In genomic region chr3:89213803-89214530, GRCm38 (mm10) we compare ENCODE assay signal across 8 mouse cellular contexts. TPM values are rescaled to one million over a fixed set of nuclear protein-coding genes. Genes with fewer than 3 reads are reported as not detected.
DNase-seq lines count a peak whose midpoint lies in the region; ATAC-seq and TF ChIP-seq lines count a peak whose summit lies in the region.

No protein-coding gene starts in this region.

- peak; percentile 85 for ATAC-seq in embryonic facial prominence, embryonic 12.5 days (ENCODE audit: insufficient number of reproducible peaks, insufficient read depth, low FRiP score, low TSS enrichment)
- peak; percentile 87 for ATAC-seq in limb, embryonic 12.5 days (ENCODE audit: insufficient number of reproducible peaks, insufficient read depth, low FRiP score, low TSS enrichment, low read depth)
- peak; percentile 88 for ATAC-seq in midbrain, embryonic 14.5 days (ENCODE audit: low FRiP score, low TSS enrichment)

- peaks cover 21% of the 10 kb centered on the region for H3K36me3 ChIP-seq in embryonic facial prominence, embryonic 12.5 days
- H3K36me3 ChIP-seq in kidney, adult 2 months (ENCODE audit: control insufficient read depth, insufficient read depth, low read length) = no peaks in the 10 kb centered on the region
- peaks cover 38% of the 10 kb centered on the region for H3K36me3 ChIP-seq in limb, embryonic 12.5 days
- H3K36me3 ChIP-seq in midbrain, embryonic 14.5 days (ENCODE audit: control insufficient read depth, insufficient read depth, low read length) = peaks cover 23% of the 10 kb centered on the region

- peak; percentile 48 for TF ChIP-seq POLR2A in kidney, adult 2 months (IDR thresholded peaks at IDR 0.05; ENCODE audit: low read depth, low read length)

- WGBS in embryonic facial prominence, embryonic 12.5 days = under 1% methylated on average over 69 of the region's 69 CpGs
- WGBS in kidney, adult 2 months = under 1% methylated on average over 69 of the region's 69 CpGs
- whole genome bisulfite sequencing in limb, embryonic 12.5 days = under 1% methylated on average over 69 of the region's 69 CpGs
- WGBS in midbrain, embryonic 14.5 days = under 1% methylated on average over 69 of the region's 69 CpGs

- H3K9me3 ChIP-seq in embryonic facial prominence, embryonic 12.5 days = no peaks in the 10 kb centered on the region
- no peaks in the 10 kb centered on the region for H3K9me3 ChIP-seq in limb, embryonic 12.5 days
- H3K9me3 ChIP-seq in midbrain, embryonic 14.5 days (ENCODE audit: control insufficient read depth, low read length) = no peaks in the 10 kb centered on the region

- peak; percentile 95 for DNase-seq in 3T3-L1 (ENCODE audit: low read depth, low spot score)
- peak; percentile 95 to 98 for DNase-seq in adrenal gland, postnatal 36 days
- DNase-seq in heart, adult 18-20 months = peak; percentile 96 to 97
- peak; percentile 95 for DNase-seq in kidney, adult 2 months
- DNase-seq in midbrain, embryonic 14.5 days = peak; percentile 97
- peak; percentile 81 for DNase-seq in spleen, adult 12 weeks (ENCODE audit: low spot score)

- TF ChIP-seq CTCF in kidney, adult 2 months (conservative IDR thresholded peaks at IDR 0.05; ENCODE audit: insufficient read depth, insufficient read length, low read depth, low read length) = no peak

- no peaks in the 10 kb centered on the region for H3K27me3 ChIP-seq in embryonic facial prominence, embryonic 12.5 days
- H3K27me3 ChIP-seq in kidney, adult 2 months (replicated peaks; ENCODE audit: control insufficient read depth, insufficient read depth, low read length) = no peaks in the 10 kb centered on the region
- no peaks in the 10 kb centered on the region for H3K27me3 ChIP-seq in limb, embryonic 12.5 days
- no peaks in the 10 kb centered on the region for H3K27me3 ChIP-seq in midbrain, embryonic 14.5 days (ENCODE audit: control insufficient read depth, insufficient read depth, low read length)

- H3K4me1 ChIP-seq in embryonic facial prominence, embryonic 12.5 days = peaks cover 19% of the 10 kb centered on the region
- no peaks in the 10 kb centered on the region; the same call in 1 of the 2 replicates for H3K4me1 ChIP-seq in kidney, adult 2 months (ENCODE audit: control insufficient read depth, insufficient read depth, low read length)
- H3K4me1 ChIP-seq in limb, embryonic 12.5 days (replicated peaks) = peaks cover 27% of the 10 kb centered on the region
- H3K4me1 ChIP-seq in midbrain, embryonic 14.5 days (ENCODE audit: control insufficient read depth, insufficient read depth, low read length) = peaks cover 30% of the 10 kb centered on the region

- peak overlapping the region; percentile 82 for H3K4me3 ChIP-seq in embryonic facial prominence, embryonic 12.5 days
- peak overlapping the region; percentile 91 for H3K4me3 ChIP-seq in kidney, adult 2 months (ENCODE audit: insufficient read depth, low read depth, low read length)
- peak overlapping the region; percentile 80 for H3K4me3 ChIP-seq in limb, embryonic 12.5 days (replicated peaks)
- H3K4me3 ChIP-seq in midbrain, embryonic 14.5 days (replicated peaks; ENCODE audit: low read depth, low read length) = peak overlapping the region; percentile 70

- H3K27ac ChIP-seq in embryonic facial prominence, embryonic 12.5 days = peak overlapping the region; percentile 97
- H3K27ac ChIP-seq in kidney, adult 2 months (ENCODE audit: insufficient read depth, low read depth, low read length) = peak overlapping the region; percentile 65
- H3K27ac ChIP-seq in limb, embryonic 12.5 days = peak overlapping the region; percentile 99
- peak overlapping the region; percentile 98 for H3K27ac ChIP-seq in midbrain, embryonic 14.5 days (replicated peaks; ENCODE audit: low read depth, low read length)

- peak overlapping the region; percentile 70 for H3K4me2 ChIP-seq in embryonic facial prominence, embryonic 12.5 days (replicated peaks)
- peak overlapping the region; percentile 81 for H3K4me2 ChIP-seq in limb, embryonic 12.5 days
- H3K4me2 ChIP-seq in midbrain, embryonic 14.5 days (ENCODE audit: low read length) = peak overlapping the region; percentile 83

- H3K9ac ChIP-seq in embryonic facial prominence, embryonic 12.5 days = peak overlapping the region; percentile 69
- H3K9ac ChIP-seq in limb, embryonic 12.5 days (replicated peaks) = peak overlapping the region; percentile 74
- H3K9ac ChIP-seq in midbrain, embryonic 14.5 days (replicated peaks; ENCODE audit: low read length) = peak overlapping the region; percentile 73

RNA-seq across cellular contexts. Expression of gene Thbs3, which starts 1.0 kb away (rescaled TPM):
- total RNA-seq in adrenal gland, postnatal 36 days (2021) = 10 to 100 TPM in 1 of 2 experiments, 1 to 10 TPM in 1; 7.7 to 11.4 TPM
- 42.6 and 46.2 TPM in 2 replicates for polyA plus RNA-seq in embryonic facial prominence, embryonic 12.5 days (2016; fragmentation: Nextera tagmentation; extraction: Ambion mirVana)
- total RNA-seq in heart, adult 18-20 months (2021) = 1 to 10 TPM; 2.8 to 5.8 TPM
- 5.0 and 7.9 TPM in 2 replicates for polyA plus RNA-seq in kidney, adult 2 months (2012; rRNA removed)
- polyA plus RNA-seq in limb, embryonic 12.5 days (2016; fragmentation: Nextera tagmentation; extraction: Ambion mirVana) = 44.2 and 52.7 TPM in 2 replicates
- polyA plus RNA-seq in midbrain, embryonic 14.5 days (2014; fragmentation: Nextera tagmentation; extraction: Ambion mirVana) = 46.0 and 47.6 TPM in 2 replicates

RNA-seq across cellular contexts. Expression of gene Gba, which starts 11.2 kb away (rescaled TPM):
- total RNA-seq in adrenal gland, postnatal 36 days (2021) = 10 to 100 TPM; 64.2 to 70.6 TPM
- 33.2 and 34.9 TPM in 2 replicates for polyA plus RNA-seq in embryonic facial prominence, embryonic 12.5 days (2016; fragmentation: Nextera tagmentation; extraction: Ambion mirVana)
- 10 to 100 TPM; 18.3 to 19.6 TPM for total RNA-seq in heart, adult 18-20 months (2021)
- 61.6 and 65.3 TPM in 2 replicates for polyA plus RNA-seq in kidney, adult 2 months (2012; rRNA removed)
- 26.3 and 28.8 TPM in 2 replicates for polyA plus RNA-seq in limb, embryonic 12.5 days (2016; fragmentation: Nextera tagmentation; extraction: Ambion mirVana)
- polyA plus RNA-seq in midbrain, embryonic 14.5 days (2014; fragmentation: Nextera tagmentation; extraction: Ambion mirVana) = 42.0 and 47.8 TPM in 2 replicates

RNA-seq across cellular contexts. Expression of gene Mtx1, which starts 12.9 kb away (rescaled TPM):
- total RNA-seq in adrenal gland, postnatal 36 days (2021) = 100 to 1,000 TPM; 136 to 165 TPM
- 208 and 211 TPM in 2 replicates for polyA plus RNA-seq in embryonic facial prominence, embryonic 12.5 days (2016; fragmentation: Nextera tagmentation; extraction: Ambion mirVana)
- 10 to 100 TPM; 60.3 to 61.5 TPM for total RNA-seq in heart, adult 18-20 months (2021)
- 257 and 283 TPM in 2 replicates for polyA plus RNA-seq in kidney, adult 2 months (2012; rRNA removed)
- 212 and 217 TPM in 2 replicates for polyA plus RNA-seq in limb, embryonic 12.5 days (2016; fragmentation: Nextera tagmentation; extraction: Ambion mirVana)
- polyA plus RNA-seq in midbrain, embryonic 14.5 days (2014; fragmentation: Nextera tagmentation; extraction: Ambion mirVana) = 144 and 151 TPM in 2 replicates

RNA-seq across cellular contexts. Expression of gene Muc1, which starts 14.9 kb away (rescaled TPM):
- total RNA-seq in adrenal gland, postnatal 36 days (2021) = under 1 TPM in 1 of 2 experiments, not detected in 1; 0.56 TPM
- 0.78 and 1.6 TPM in 2 replicates for polyA plus RNA-seq in embryonic facial prominence, embryonic 12.5 days (2016; fragmentation: Nextera tagmentation; extraction: Ambion mirVana)
- 1 to 10 TPM in 1 of 2 experiments, under 1 TPM in 1; 0.40 to 2.1 TPM for total RNA-seq in heart, adult 18-20 months (2021)
- polyA plus RNA-seq in kidney, adult 2 months (2012; rRNA removed) = 45.9 and 53.8 TPM in 2 replicates
- 0.53 and 1.0 TPM in 2 replicates for polyA plus RNA-seq in limb, embryonic 12.5 days (2016; fragmentation: Nextera tagmentation; extraction: Ambion mirVana)
- 2.1 and 2.4 TPM in 2 replicates for polyA plus RNA-seq in midbrain, embryonic 14.5 days (2014; fragmentation: Nextera tagmentation; extraction: Ambion mirVana)

RNA-seq across cellular contexts. Expression of gene Fam189b, which starts 31.0 kb away (rescaled TPM):
- 10 to 100 TPM; 13.5 to 17.1 TPM for total RNA-seq in adrenal gland, postnatal 36 days (2021)
- polyA plus RNA-seq in embryonic facial prominence, embryonic 12.5 days (2016; fragmentation: Nextera tagmentation; extraction: Ambion mirVana) = 30.9 and 37.2 TPM in 2 replicates
- 1 to 10 TPM; 3.7 to 4.7 TPM for total RNA-seq in heart, adult 18-20 months (2021)
- polyA plus RNA-seq in kidney, adult 2 months (2012; rRNA removed) = 18.3 and 18.4 TPM in 2 replicates
- 27.4 and 33.8 TPM in 2 replicates for polyA plus RNA-seq in limb, embryonic 12.5 days (2016; fragmentation: Nextera tagmentation; extraction: Ambion mirVana)
- polyA plus RNA-seq in midbrain, embryonic 14.5 days (2014; fragmentation: Nextera tagmentation; extraction: Ambion mirVana) = 25.0 and 25.3 TPM in 2 replicates

Comparison
In these comparisons a context has a peak if more than half of its experiments do, and no peak if none do; other contexts are left out.
1. Peak in every context shown above with its lines: DNase-seq, ATAC-seq, H3K4me3 ChIP-seq and H3K27ac ChIP-seq.